Mouse (Mus musculus) C2C12 (cell line): ENCODE measurements at regions not wholly inside any gene's neighbourhood (a gene's known extent, or its start where the extent isn't known, plus 50 kb on each side); places are given as distances from the start of the nearest gene placed in this dataset.

Experiments
- CEBPB ChIP-seq: IDR thresholded peaks from one replicate; pipeline ENCODE4 v1.6.1; 2011; ENCODE audit warnings: low read depth, mild to moderate bottlenecking, control low read depth, moderate library complexity
- CTCF ChIP-seq: IDR thresholded peaks from one replicate; pipeline ENCODE4 v1.5.1; 2011; ENCODE audit not compliant: control insufficient read depth, insufficient read depth, insufficient read length
- MAX ChIP-seq: IDR thresholded peaks from one replicate; pipeline ENCODE4 v1.6.1; 2011; ENCODE audit warnings: mild to moderate bottlenecking, control low read depth
- MYOD1 ChIP-seq: IDR thresholded peaks from one replicate; pipeline ENCODE4 v1.6.1; 2011; ENCODE audit warnings: low read depth; ENCODE audit not compliant: control insufficient read depth, insufficient read length
- USF1 ChIP-seq: IDR thresholded peaks from one replicate; pipeline ENCODE4 v1.6.1; 2011; ENCODE audit warnings: low read depth, mild to moderate bottlenecking, control low read depth, moderate library complexity

DNA sequence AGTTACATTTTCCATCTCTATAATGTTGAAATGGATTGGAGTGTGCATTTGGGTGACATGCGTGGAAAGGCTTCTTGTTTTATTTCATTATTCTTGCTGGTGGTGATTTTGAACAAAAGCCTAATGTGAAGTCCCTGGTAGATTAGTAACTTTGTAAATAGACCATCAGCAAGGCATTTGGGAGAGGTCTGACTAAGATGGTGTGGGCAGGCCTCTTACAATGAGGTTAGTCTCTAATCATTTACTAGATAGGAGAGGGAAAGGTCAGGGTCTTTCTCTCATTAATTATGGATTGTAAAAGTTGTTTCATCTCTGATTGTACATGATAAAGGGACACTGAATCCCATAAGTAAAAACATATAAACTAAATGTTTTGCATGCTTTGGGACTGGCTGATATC lies 306.0 kb upstream of the Robo2 start:
- TF ChIP-seq CTCF (no peak), USF1 (no peak), MAX (no peak), MYOD1 (no peak), CEBPB (no peak)
